Mouse (Mus musculus): ENCODE results near the gene Wrb. TPM values are rescaled to one million over a fixed set of nuclear protein-coding genes. Genes with fewer than 3 reads are reported as not detected.
"Not testable (repeated sequence)": the region's sequence is repeated elsewhere in the genome, so short reads cannot be mapped to it uniquely, and the experiment has no call there.

Gene Wrb
- polyA plus RNA-seq, 1 experiment from 2014 or later = 51.3 TPM

GRCm38 (mm10) chr16:96127657-96128344 is 17.4 kb upstream of the Wrb start, which contains the start of gene Hmgn1:
Gene Hmgn1, minus strand, starts transcription at chr16:96127729.
- ATAC-seq (ENCODE audit: insufficient number of reproducible peaks, low FRiP score, low TSS enrichment, low read depth) = peak; percentile 97
- H3K27ac ChIP-seq (replicated peaks) = peak within 1 kb of the TSS; percentile 98
- H3K4me1 ChIP-seq = peaks cover 27% of the 10 kb centered on the region
- peaks cover 32% of the 10 kb centered on the region for H3K36me3 ChIP-seq
- WGBS = under 1% methylated on average over 58 of the region's 72 CpGs
- peak within 1 kb of the TSS; percentile 76 for H3K4me2 ChIP-seq (replicated peaks)
- no peaks in the 10 kb centered on the region for H3K27me3 ChIP-seq
- peak within 1 kb of the TSS; percentile 97 for H3K9ac ChIP-seq
- peak within 1 kb of the TSS; percentile 93 for H3K4me3 ChIP-seq (replicated peaks)
- H3K9me3 ChIP-seq (replicated peaks) = no peaks in the 10 kb centered on the region

GRCm38 (mm10) chr16:96128466-96128865 is 16.7 kb upstream of the Wrb start:
- peak overlapping the region; percentile 97 for H3K9ac ChIP-seq
- H3K27ac ChIP-seq (replicated peaks) = peak overlapping the region; percentile 98
- H3K4me2 ChIP-seq (replicated peaks) = peak overlapping the region; percentile 76
- ATAC-seq (ENCODE audit: insufficient number of reproducible peaks, low FRiP score, low TSS enrichment, low read depth) = no peak
- WGBS = 3% methylated on average over 9 of the region's 9 CpGs
- H3K4me3 ChIP-seq (replicated peaks) = peak overlapping the region; percentile 93
- H3K9me3 ChIP-seq (replicated peaks) = no peaks in the 10 kb centered on the region
- no peaks in the 10 kb centered on the region for H3K27me3 ChIP-seq
- peaks cover 26% of the 10 kb centered on the region for H3K36me3 ChIP-seq
- H3K4me1 ChIP-seq = peaks cover 27% of the 10 kb centered on the region

- ATAC-seq (ENCODE audit: insufficient number of reproducible peaks, low FRiP score, low TSS enrichment, low read depth) = 0 out of 2 replicates have a peak, but pooled peaks have one; percentile 1
- Histone ChIP-seq H3K4me2 (replicated peaks) (peak overlapping the region; percentile 76), H3K4me1 (peaks cover 20% of the 10 kb centered on the region), H3K4me3 (replicated peaks) (peak overlapping the region; percentile 82)
- 25% methylated on average over 6 of the region's 6 CpGs for WGBS
- H3K27ac ChIP-seq (replicated peaks); H3K36me3 ChIP-seq; H3K9me3 ChIP-seq (replicated peaks); H3K9ac ChIP-seq; H3K27me3 ChIP-seq: not testable (repeated sequence)
Measured at GRCm38 (mm10) chr16:96144748-96145109, 478 bp upstream of the Wrb start.

GRCm38 (mm10) chr16:96145814-96146213 is 607 bp downstream of the Wrb start:
- Histone ChIP-seq H3K4me1 (peaks cover 20% of the 10 kb centered on the region), H3K27me3 (no peaks in the 10 kb centered on the region), H3K4me2 (replicated peaks) (peak overlapping the region; percentile 76), H3K9ac (peak overlapping the region; percentile 50), H3K27ac (replicated peaks) (peak overlapping the region; percentile 31; the same call in 1 of the 2 replicates), H3K4me3 (replicated peaks) (peak overlapping the region; percentile 82), H3K9me3 (replicated peaks) (no peaks in the 10 kb centered on the region), H3K36me3 (no peaks in the 10 kb centered on the region)
- no peak for ATAC-seq (ENCODE audit: insufficient number of reproducible peaks, low FRiP score, low TSS enrichment, low read depth)
- 0% methylated on average over 5 of the region's 5 CpGs for WGBS

- Histone ChIP-seq H3K4me3 (replicated peaks) (no peak overlapping the region), H3K4me2 (replicated peaks) (no peak overlapping the region), H3K36me3 (0 out of 2 replicates have a peak, but pooled peaks cover 3% of the 10 kb centered on the region), H3K9ac (no peak overlapping the region), H3K27me3 (no peaks in the 10 kb centered on the region), H3K9me3 (replicated peaks) (no peaks in the 10 kb centered on the region), H3K4me1 (peaks cover 28% of the 10 kb centered on the region), H3K27ac (replicated peaks) (peak overlapping the region; percentile 39)
- no peak for ATAC-seq (ENCODE audit: insufficient number of reproducible peaks, low FRiP score, low TSS enrichment, low read depth)
- 65% methylated on average over 6 of the region's 6 CpGs for WGBS
Measured at GRCm38 (mm10) chr16:96148834-96149233, 3.6 kb downstream of the Wrb start.

- H3K4me2 ChIP-seq (replicated peaks) = no peak overlapping the region
- H3K27ac ChIP-seq (replicated peaks) = peak overlapping the region; percentile 39; the same call in 1 of the 2 replicates
- H3K27me3 ChIP-seq = no peaks in the 10 kb centered on the region
- ATAC-seq (ENCODE audit: insufficient number of reproducible peaks, low FRiP score, low TSS enrichment, low read depth) = no peak
- H3K9me3 ChIP-seq (replicated peaks) = no peaks in the 10 kb centered on the region
- H3K9ac ChIP-seq = no peak overlapping the region
- H3K4me1 ChIP-seq = peaks cover 28% of the 10 kb centered on the region
- H3K4me3 ChIP-seq (replicated peaks) = no peak overlapping the region
- WGBS = 58% methylated on average over 9 of the region's 9 CpGs
- H3K36me3 ChIP-seq = peaks cover 7% of the 10 kb centered on the region; the same call in 1 of the 2 replicates
Measured at GRCm38 (mm10) chr16:96149311-96149710, 4.1 kb downstream of the Wrb start.

GRCm38 (mm10) chr16:96150995-96151394 is 5.8 kb downstream of the Wrb start:
- no peak overlapping the region for H3K9ac ChIP-seq
- no peak overlapping the region for H3K4me3 ChIP-seq (replicated peaks)
- no peak for ATAC-seq (ENCODE audit: insufficient number of reproducible peaks, low FRiP score, low TSS enrichment, low read depth)
- 64% methylated on average over 4 of the region's 4 CpGs for WGBS
- H3K27ac ChIP-seq (replicated peaks) = no peak overlapping the region
- no peaks in the 10 kb centered on the region for H3K27me3 ChIP-seq
- H3K36me3 ChIP-seq = peaks cover 9% of the 10 kb centered on the region; the same call in 1 of the 2 replicates
- H3K4me1 ChIP-seq = peaks cover 32% of the 10 kb centered on the region
- no peak overlapping the region for H3K4me2 ChIP-seq (replicated peaks)
- H3K9me3 ChIP-seq (replicated peaks) = no peaks in the 10 kb centered on the region

GRCm38 (mm10) chr16:96151551-96151950 is 6.3 kb downstream of the Wrb start:
- no peaks in the 10 kb centered on the region for H3K9me3 ChIP-seq (replicated peaks)
- H3K27ac ChIP-seq (replicated peaks) = no peak overlapping the region
- no peak overlapping the region for H3K4me3 ChIP-seq (replicated peaks)
- no peak overlapping the region for H3K9ac ChIP-seq
- 23% methylated on average over 9 of the region's 9 CpGs for WGBS
- peaks cover 9% of the 10 kb centered on the region; the same call in 1 of the 2 replicates for H3K36me3 ChIP-seq
- no peaks in the 10 kb centered on the region for H3K27me3 ChIP-seq
- no peak overlapping the region for H3K4me2 ChIP-seq (replicated peaks)
- H3K4me1 ChIP-seq = peaks cover 27% of the 10 kb centered on the region
- 0 out of 2 replicates have a peak, but pooled peaks have one; percentile 8 for ATAC-seq (ENCODE audit: insufficient number of reproducible peaks, low FRiP score, low TSS enrichment, low read depth)

- no peak overlapping the region for H3K4me2 ChIP-seq (replicated peaks)
- 81% methylated on average over 2 of the region's 2 CpGs for WGBS
- peaks cover 28% of the 10 kb centered on the region for H3K4me1 ChIP-seq
- ATAC-seq (ENCODE audit: insufficient number of reproducible peaks, low FRiP score, low TSS enrichment, low read depth) = no peak
- no peaks in the 10 kb centered on the region for H3K27me3 ChIP-seq
- H3K27ac ChIP-seq (replicated peaks) = no peak overlapping the region
- peaks cover 9% of the 10 kb centered on the region; the same call in 1 of the 2 replicates for H3K36me3 ChIP-seq
- no peaks in the 10 kb centered on the region for H3K9me3 ChIP-seq (replicated peaks)
- H3K9ac ChIP-seq = no peak overlapping the region
- no peak overlapping the region for H3K4me3 ChIP-seq (replicated peaks)
Measured at GRCm38 (mm10) chr16:96154476-96154875, 9.3 kb downstream of the Wrb start.

GRCm38 (mm10) chr16:96156019-96156418 is 10.8 kb downstream of the Wrb start:
- Histone ChIP-seq H3K4me2 (replicated peaks) (no peak overlapping the region), H3K9me3 (replicated peaks) (no peaks in the 10 kb centered on the region), H3K27me3 (no peaks in the 10 kb centered on the region), H3K4me1 (peaks cover 36% of the 10 kb centered on the region), H3K27ac (replicated peaks) (peak overlapping the region; percentile 82), H3K36me3 (peaks cover 9% of the 10 kb centered on the region; the same call in 1 of the 2 replicates), H3K9ac (no peak overlapping the region), H3K4me3 (replicated peaks) (no peak overlapping the region)
- no peak for ATAC-seq (ENCODE audit: insufficient number of reproducible peaks, low FRiP score, low TSS enrichment, low read depth)
- 61% methylated on average over 8 of the region's 8 CpGs for WGBS

GRCm38 (mm10) chr16:96157171-96157570 is 12.0 kb downstream of the Wrb start:
- WGBS = 86% methylated on average over 11 of the region's 11 CpGs
- Histone ChIP-seq H3K36me3 (peaks cover 8% of the 10 kb centered on the region; the same call in 1 of the 2 replicates), H3K4me1 (peaks cover 28% of the 10 kb centered on the region), H3K4me2 (replicated peaks) (no peak overlapping the region), H3K27me3 (no peaks in the 10 kb centered on the region), H3K9ac (no peak overlapping the region), H3K27ac (replicated peaks) (0 out of 2 replicates have a peak overlapping the region, but pooled peaks have one; percentile 5), H3K4me3 (replicated peaks) (no peak overlapping the region), H3K9me3 (replicated peaks) (no peaks in the 10 kb centered on the region)
- no peak for ATAC-seq (ENCODE audit: insufficient number of reproducible peaks, low FRiP score, low TSS enrichment, low read depth)

Data from embryonic facial prominence, embryonic 15.5 days (tissue).